In the genomic region with DNA sequence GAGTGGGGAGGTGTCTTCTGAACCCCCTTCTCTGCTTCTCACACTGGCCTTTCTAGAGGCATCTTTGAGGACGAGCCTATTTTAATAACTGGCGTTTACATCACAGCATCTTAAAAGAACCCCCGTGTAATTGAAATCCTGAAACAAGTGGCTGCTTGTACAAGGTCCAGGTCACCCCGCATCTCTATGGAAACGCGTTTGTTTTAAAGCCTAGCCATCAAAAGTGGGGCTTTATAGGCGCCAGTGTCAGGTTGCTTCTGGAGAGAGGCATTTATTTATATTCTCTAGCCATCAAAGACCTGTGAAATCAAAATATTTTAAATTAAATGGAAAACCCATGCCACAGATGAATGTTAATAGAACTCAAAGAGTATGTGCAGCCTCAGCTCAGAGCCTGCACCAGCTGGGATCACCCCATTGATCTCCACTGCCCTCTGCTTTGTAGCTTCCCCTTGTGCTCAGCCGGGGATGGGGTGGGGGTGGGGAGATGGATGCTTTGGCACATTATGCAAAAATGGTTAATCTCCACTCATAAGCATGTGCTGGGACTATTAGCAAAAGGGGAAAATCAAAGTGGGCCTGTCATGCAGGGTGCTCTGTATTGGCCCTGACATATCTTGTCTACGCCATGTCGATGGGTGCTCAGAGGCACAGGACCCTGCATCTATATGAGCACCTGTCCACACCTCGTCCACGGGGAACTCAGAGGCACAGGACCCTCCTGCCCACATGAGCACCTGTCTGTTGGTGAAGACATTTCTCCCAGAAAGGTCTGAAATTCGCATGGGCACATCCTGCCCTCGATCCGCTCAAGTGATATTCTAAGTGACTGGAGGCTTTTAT, we compare ENCODE assay signal across 14 mouse cellular contexts.
A peak's percentile ranks its signal among the peaks of the same experiment; 100 is the strongest.
DNase-seq lines count a peak whose midpoint lies in the region; ATAC-seq lines count a peak whose summit lies in the region.
"Had no signal": no experiment of that assay in that cellular context is flagged by ENCODE, and none has a peak within 500 bp of the region (broad histone marks: within the 10 kb centered on the region; RNA-seq: fewer than 3 reads in every experiment).

No protein-coding gene starts in this region.

- H3K4me2 ChIP-seq in neural tube, embryonic 11.5 days (ENCODE audit: low read depth) = no peak overlapping the region
- no peak overlapping the region for H3K4me2 ChIP-seq in hindbrain, embryonic 11.5 days (replicated peaks; ENCODE audit: low read depth, low read length)
- no peak overlapping the region for H3K4me2 ChIP-seq in neural tube, embryonic 15.5 days
- H3K4me2 ChIP-seq: stomach, embryonic 15.5 days had no signal

- H3K4me3 ChIP-seq in neural tube, embryonic 11.5 days (ENCODE audit: low read depth, low read length) = no peak overlapping the region
- H3K4me3 ChIP-seq in hindbrain, embryonic 11.5 days (ENCODE audit: low read depth, low read length) = no peak overlapping the region
- no peak overlapping the region for H3K4me3 ChIP-seq in neural tube, embryonic 15.5 days (replicated peaks)
- H3K4me3 ChIP-seq: megakaryocyte, embryonic 14.5 days; stomach, embryonic 15.5 days had no signal

- H3K27me3 ChIP-seq in neural tube, embryonic 11.5 days (ENCODE audit: control insufficient read depth, insufficient read depth, low read length) = no peaks in the 10 kb centered on the region
- no peaks in the 10 kb centered on the region for H3K27me3 ChIP-seq in hindbrain, embryonic 11.5 days (ENCODE audit: control insufficient read depth, insufficient read depth, low read length)
- no peaks in the 10 kb centered on the region for H3K27me3 ChIP-seq in neural tube, embryonic 15.5 days (replicated peaks)
- H3K27me3 ChIP-seq: megakaryocyte, embryonic 14.5 days; stomach, embryonic 15.5 days had no signal

- ATAC-seq in neural tube, embryonic 11.5 days (ENCODE audit: insufficient read depth, low FRiP score, low TSS enrichment) = peak; percentile 67
- ATAC-seq in hindbrain, embryonic 11.5 days (ENCODE audit: low FRiP score) = peak; percentile 77
- ATAC-seq in neural tube, embryonic 15.5 days (ENCODE audit: low FRiP score) = peak; percentile 30; the same call in 1 of the 2 replicates
- ATAC-seq: liver, postnatal 0 days had no signal

- H3K36me3 ChIP-seq in neural tube, embryonic 11.5 days (ENCODE audit: control insufficient read depth, insufficient read depth, low read length) = no peaks in the 10 kb centered on the region
- H3K36me3 ChIP-seq in hindbrain, embryonic 11.5 days (ENCODE audit: control insufficient read depth, insufficient read depth, low read length) = no peaks in the 10 kb centered on the region
- no peaks in the 10 kb centered on the region for H3K36me3 ChIP-seq in neural tube, embryonic 15.5 days
- H3K36me3 ChIP-seq: stomach, embryonic 15.5 days had no signal

- peak; percentile 37 for DNase-seq in neural tube, embryonic 11.5 days (ENCODE audit: low spot score)
- no peak for DNase-seq in neural tube, embryonic 10.5 days (ENCODE audit: extremely low spot score, low spot score)
- DNase-seq in hindbrain, embryonic 11.5 days (ENCODE audit: low spot score) = peak; percentile 34
- peak; percentile 30 for DNase-seq in mesoderm, embryonic 11.5 days (ENCODE audit: low read depth, low spot score)
- DNase-seq in MN1 (ENCODE audit: low spot score) = no peak
- DNase-seq in left cerebral cortex, postnatal 10 days (ENCODE audit: extremely low spot score in 1 of 2, low spot score in 2 of 2) = no peak
- no peak for DNase-seq in thymus, postnatal 4 days
- DNase-seq: cerebellum, postnatal 10 days; kidney, adult 8-10 months; liver, postnatal 0 days; thymus, postnatal 36 days had no signal

- WGBS in neural tube, embryonic 11.5 days = 54% methylated on average over 15 of the region's 15 CpGs
- WGBS in hindbrain, embryonic 11.5 days = 46% methylated on average over 15 of the region's 15 CpGs
- WGBS in neural tube, embryonic 15.5 days = 39% methylated on average over 15 of the region's 15 CpGs

- H3K4me1 ChIP-seq in neural tube, embryonic 11.5 days (ENCODE audit: control insufficient read depth, insufficient read depth, low read length) = peaks cover 17% of the 10 kb centered on the region; the same call in 1 of the 2 replicates
- H3K4me1 ChIP-seq in hindbrain, embryonic 11.5 days (replicated peaks; ENCODE audit: control insufficient read depth, insufficient read depth, low read length) = peaks cover 2% of the 10 kb centered on the region; the same call in 1 of the 2 replicates
- peaks cover 13% of the 10 kb centered on the region for H3K4me1 ChIP-seq in neural tube, embryonic 15.5 days
- H3K4me1 ChIP-seq: megakaryocyte, embryonic 14.5 days; stomach, embryonic 15.5 days had no signal

- intact Hi-C loops in left cerebral cortex, postnatal 10 days (cut with DNase I) = no loop called here

- H3K9ac ChIP-seq in neural tube, embryonic 11.5 days (ENCODE audit: low read length) = no peak overlapping the region; the same call in 1 of the 2 replicates
- H3K9ac ChIP-seq in hindbrain, embryonic 11.5 days (ENCODE audit: low read depth, low read length) = no peak overlapping the region
- no peak overlapping the region for H3K9ac ChIP-seq in neural tube, embryonic 15.5 days (replicated peaks)
- H3K9ac ChIP-seq: liver, postnatal 0 days; stomach, embryonic 15.5 days had no signal

- H3K27ac ChIP-seq in neural tube, embryonic 11.5 days (ENCODE audit: low read depth, low read length) = no peak overlapping the region
- H3K27ac ChIP-seq in hindbrain, embryonic 11.5 days (ENCODE audit: low read depth, low read length) = 0 out of 2 replicates have a peak overlapping the region, but pooled peaks have one; percentile 12
- H3K27ac ChIP-seq in neural tube, embryonic 15.5 days (replicated peaks) = no peak overlapping the region; the same call in 1 of the 2 replicates
- H3K27ac ChIP-seq: stomach, embryonic 15.5 days had no signal

- H3K9me3 ChIP-seq in neural tube, embryonic 11.5 days (ENCODE audit: control insufficient read depth, low read length) = no peaks in the 10 kb centered on the region
- H3K9me3 ChIP-seq in hindbrain, embryonic 11.5 days (ENCODE audit: control insufficient read depth, low read length) = no peaks in the 10 kb centered on the region
- H3K9me3 ChIP-seq in neural tube, embryonic 15.5 days (replicated peaks) = no peaks in the 10 kb centered on the region
- H3K9me3 ChIP-seq: megakaryocyte, embryonic 14.5 days; stomach, embryonic 15.5 days had no signal

Comparison
In these comparisons a context has a peak if more than half of its experiments do, and no peak if none do; other contexts are left out.
1. DNase-seq: peak in neural tube, embryonic 11.5 days (single experiment), hindbrain, embryonic 11.5 days (single experiment) and mesoderm, embryonic 11.5 days (single experiment); none in neural tube, embryonic 10.5 days (single experiment), MN1 (single experiment), left cerebral cortex, postnatal 10 days (0 of 2) and thymus, postnatal 4 days (single experiment).
2. Peak in every context shown above with its lines, with median percentiles within 50 percentile points of each other: ATAC-seq.